Mouse (Mus musculus): ENCODE results near the gene Parvb.
A peak's percentile ranks its signal among the peaks of the same experiment; 100 is the strongest.

Parvb gene

GRCm38 (mm10) chr15:84325736-84326135 lies 93.9 kb downstream of the Parvb start:
- peak in 1 of 2 experiments; percentile 8 for DNase-seq

DNA sequence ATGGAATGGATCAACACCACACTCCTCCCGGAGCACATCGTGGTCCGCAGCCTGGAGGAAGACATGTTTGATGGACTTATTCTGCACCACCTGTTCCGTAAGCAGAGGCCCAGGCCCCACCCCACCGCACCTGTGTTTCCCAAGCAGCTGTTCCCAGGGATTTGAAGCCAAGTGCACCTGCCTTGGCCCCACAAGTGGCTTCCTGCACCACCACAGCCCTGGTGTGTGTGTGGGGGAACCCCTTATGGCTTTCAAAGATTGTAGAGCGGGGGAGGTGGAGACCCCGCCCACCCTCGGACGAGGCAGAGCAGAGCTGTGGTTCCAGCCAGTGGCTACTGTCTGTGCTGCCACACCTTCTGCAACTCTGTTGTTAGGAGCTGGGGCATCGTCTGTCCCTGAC lies 97.0 kb downstream of the Parvb start:
- DNase-seq = no peak

DNA sequence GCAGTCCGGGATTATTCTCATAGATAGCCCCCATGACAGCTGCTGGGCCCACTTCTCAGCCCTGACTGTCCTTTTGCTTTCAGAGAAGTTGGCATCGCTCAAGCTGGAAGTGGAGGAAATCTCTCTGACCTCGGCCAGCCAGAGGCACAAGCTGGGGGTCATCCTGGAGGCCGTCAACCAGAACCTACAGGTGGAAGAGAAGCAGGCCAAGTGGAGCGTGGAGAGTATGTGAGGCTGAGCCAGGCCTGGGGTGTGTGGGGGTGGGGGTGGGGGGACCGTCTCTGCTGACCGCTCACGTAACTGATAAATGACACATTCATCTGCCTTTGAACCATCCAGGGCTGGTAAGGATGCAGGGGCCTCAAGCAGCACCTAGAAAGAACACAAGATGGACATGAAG lies 98.1 kb downstream of the Parvb start:
- no peak for DNase-seq

- DNase-seq = no peak
These were observed 99.3 kb downstream of the Parvb start for GRCm38 (mm10) chr15:84331066-84331612.

DNA sequence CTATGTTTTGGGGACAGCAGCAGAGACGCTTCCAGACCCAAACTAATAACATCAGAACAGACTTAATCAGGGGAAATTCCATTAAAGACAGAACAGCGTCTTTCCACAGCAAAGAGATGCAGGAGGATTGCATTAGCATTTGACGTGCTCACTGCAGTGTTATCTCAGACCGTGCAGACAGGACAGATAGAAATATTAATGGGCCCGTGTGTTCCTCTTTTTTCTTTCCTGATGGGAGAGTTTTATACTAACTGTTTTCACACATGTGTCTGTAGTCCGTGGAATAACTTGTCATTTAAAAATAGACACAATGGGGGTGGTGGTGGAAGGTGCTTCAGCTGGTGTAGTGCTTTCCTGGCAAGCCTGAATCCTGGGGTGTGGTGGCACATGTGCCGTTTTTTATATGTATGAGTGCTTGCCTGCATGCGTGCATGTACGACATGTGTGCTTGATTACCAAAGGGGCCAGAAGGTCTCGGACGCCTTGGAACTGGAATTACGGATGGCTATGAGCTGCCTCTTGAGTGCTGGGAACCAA lies 104.5 kb downstream of the Parvb start:
- DNase-seq = no peak

- no peak for DNase-seq
These were observed 105.8 kb downstream of the Parvb start for GRCm38 (mm10) chr15:84337599-84337998.

GRCm38 (mm10) chr15:84340926-84341325 lies 109.1 kb downstream of the Parvb start:
- DNase-seq = no peak

DNA sequence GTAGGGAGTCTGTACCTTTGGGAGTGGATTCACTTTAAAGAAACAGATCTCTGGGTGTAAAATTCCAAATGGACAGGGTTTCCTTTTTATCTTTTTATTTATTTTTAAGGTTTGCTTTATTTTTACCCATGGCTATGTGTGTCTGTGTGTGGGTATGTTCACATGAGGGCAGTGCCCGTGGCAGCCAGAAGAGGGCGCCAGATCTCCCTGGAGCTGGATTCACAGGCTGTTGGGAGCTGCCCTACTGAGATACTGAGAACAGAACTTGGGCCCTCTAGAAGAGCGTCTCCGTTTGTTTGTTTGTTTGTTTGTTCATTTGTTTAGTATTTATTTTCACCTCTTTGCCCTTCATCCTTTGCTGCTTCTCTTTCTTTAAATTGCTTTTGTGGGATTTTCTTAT lies 116.9 kb downstream of the Parvb start:
- DNase-seq = peak; percentile 12 to 31

GRCm38 (mm10) chr15:84349915-84350738 lies 118.3 kb downstream of the Parvb start:
- no peak for DNase-seq

DNA sequence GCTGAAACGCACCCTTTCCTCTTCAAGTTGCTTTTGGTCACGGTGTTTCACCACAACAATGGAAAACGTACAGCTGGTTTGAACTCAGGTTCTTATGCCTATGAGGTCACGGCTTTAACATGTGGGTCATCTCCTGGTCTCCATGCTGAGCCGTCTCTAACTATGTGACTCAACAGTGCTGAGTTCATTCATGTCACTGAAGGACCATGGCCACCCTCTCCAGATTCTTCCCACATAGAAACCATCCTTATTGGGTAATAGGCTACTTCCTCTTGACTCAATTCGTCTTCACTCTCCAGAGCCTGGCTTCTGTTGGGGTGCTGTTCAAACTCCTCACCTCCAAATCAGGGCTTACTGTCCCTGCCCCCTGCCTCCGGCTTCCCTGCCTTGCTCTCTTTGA lies 119.5 kb downstream of the Parvb start:
- DNase-seq = no peak

GRCm38 (mm10) chr15:84351915-84352844 lies 120.3 kb downstream of the Parvb start:
- no peak for DNase-seq

DNA sequence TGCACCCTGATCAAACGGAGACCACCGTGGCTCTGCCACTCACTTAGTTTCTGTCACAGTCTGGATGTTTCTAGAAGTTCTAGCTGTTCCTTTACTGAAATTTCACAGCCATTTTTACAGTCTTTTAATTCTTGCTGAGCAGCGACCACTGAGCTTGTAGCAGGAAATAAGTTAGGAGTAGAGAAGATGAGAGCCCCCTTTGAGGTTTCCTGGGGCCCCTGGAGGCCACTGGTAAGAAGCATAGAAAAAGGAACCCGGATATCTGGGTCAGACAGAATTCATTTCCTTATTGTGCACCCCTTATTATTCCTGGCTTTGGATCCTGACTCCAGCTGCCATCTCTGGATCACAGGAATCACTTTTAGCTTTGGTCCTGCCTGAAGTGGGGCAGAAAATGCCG lies 123.2 kb downstream of the Parvb start:
- no peak for DNase-seq

DNA sequence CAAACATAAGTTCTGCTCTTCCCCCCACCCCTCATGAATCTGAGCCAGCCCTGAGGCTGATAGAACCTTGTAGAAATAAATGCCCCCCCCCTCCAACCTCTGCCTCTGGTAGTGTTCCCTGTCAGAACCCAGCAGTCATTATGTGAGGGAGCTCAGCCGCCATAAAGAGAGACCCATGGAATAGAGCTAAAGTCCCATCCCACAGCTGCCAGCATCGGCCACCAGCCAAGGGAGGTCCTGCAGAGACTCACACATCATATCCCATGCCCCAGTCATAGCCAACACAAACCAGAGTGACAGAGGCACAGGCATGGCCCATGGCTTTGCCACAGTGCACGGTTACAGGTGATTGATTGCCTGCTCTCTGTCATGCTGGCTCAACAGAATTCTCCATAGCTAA lies 132.9 kb downstream of the Parvb start:
- no peak for DNase-seq

All from B cell, adult 2 months (primary cell).